ENCODE assay signal across 8 mouse cellular contexts in genomic region chr1:59683926-59684818, GRCm38 (mm10). TPM values are rescaled to one million over a fixed set of nuclear protein-coding genes. Genes with fewer than 3 reads are reported as not detected.
DNase-seq lines count a peak whose midpoint lies in the region; ATAC-seq and TF ChIP-seq lines count a peak whose summit lies in the region.

No protein-coding gene starts in this region.

- DNase-seq in ovary, postnatal 36 days (ENCODE audit: low spot score), result peak; percentile 11
- no peak for DNase-seq in ovary, adult 18-20 months (ENCODE audit: low spot score)
- peak; percentile 41 for DNase-seq in cerebellum, adult 8-10 months
- DNase-seq in gastrocnemius, postnatal 10 days, result peak; percentile 15
- DNase-seq in kidney, adult 8-10 months, result peak; percentile 35 to 40
- DNase-seq in liver, embryonic 13.5 days, result peak; percentile 20
- DNase-seq in retina, postnatal 1 day, result no peak

- peaks cover 4% of the 10 kb centered on the region; the same call in 1 of the 2 replicates for H3K36me3 ChIP-seq in liver, embryonic 13.5 days

- TF ChIP-seq CTCF in olfactory bulb, adult 2 months (IDR thresholded peaks at IDR 0.05; ENCODE audit: insufficient read depth, low read depth, low read length), result no peak

- H3K9me3 ChIP-seq in liver, embryonic 13.5 days (replicated peaks), result no peaks in the 10 kb centered on the region

- peak overlapping the region; percentile 74 for H3K4me2 ChIP-seq in liver, embryonic 13.5 days

- no peak for TF ChIP-seq POLR2A in olfactory bulb, adult 2 months (IDR thresholded peaks at IDR 0.05; ENCODE audit: insufficient read depth, low read depth, low read length)

- peaks cover 32% of the 10 kb centered on the region for H3K4me1 ChIP-seq in liver, embryonic 13.5 days (replicated peaks)
- H3K4me1 ChIP-seq in olfactory bulb, adult 2 months (ENCODE audit: control insufficient read depth, insufficient read depth, low read length), result peaks cover 2% of the 10 kb centered on the region

- peak; percentile 24; the same call in 1 of the 2 replicates for ATAC-seq in liver, embryonic 13.5 days (ENCODE audit: low read depth)

- H3K27me3 ChIP-seq in liver, embryonic 13.5 days, result peaks cover 10% of the 10 kb centered on the region; the same call in 1 of the 2 replicates

- peak overlapping the region; percentile 69 for H3K27ac ChIP-seq in liver, embryonic 13.5 days
- no peak overlapping the region for H3K27ac ChIP-seq in olfactory bulb, adult 2 months (ENCODE audit: insufficient read depth, low read depth, low read length)

- peak overlapping the region; percentile 68; the same call in 1 of the 2 replicates for H3K9ac ChIP-seq in liver, embryonic 13.5 days

- WGBS in liver, embryonic 13.5 days (ENCODE audit: insufficient replicate concordance), result 7% methylated on average over 11 of the region's 11 CpGs
- 10% methylated on average over 11 of the region's 11 CpGs for WGBS in olfactory bulb, adult 2 months

- peak overlapping the region; percentile 81 for H3K4me3 ChIP-seq in liver, embryonic 13.5 days (replicated peaks)
- H3K4me3 ChIP-seq in olfactory bulb, adult 2 months (ENCODE audit: insufficient read depth, low read depth, low read length), result peak overlapping the region; percentile 43

RNA-seq across cellular contexts. Expression of gene Nop58, which starts 0.6 kb away (rescaled TPM):
- total RNA-seq in gastrocnemius, postnatal 10 days (2021), result 10 to 100 TPM; 47.8 to 59.8 TPM
- polyA plus RNA-seq in liver, embryonic 13.5 days (2015; fragmentation: Nextera tagmentation; extraction: Ambion mirVana), result 226 and 278 TPM in 2 replicates
- not detected in 2 replicates for polyA plus RNA-seq in olfactory bulb, adult 2 months (2012; ENCODE audit: insufficient read depth, insufficient read length, low replicate concordance, missing spikeins)

RNA-seq across cellular contexts. Expression of gene Sumo1, which starts 13.5 kb away (rescaled TPM):
- total RNA-seq in gastrocnemius, postnatal 10 days (2021), result 10 to 100 TPM; 75.1 to 75.6 TPM
- polyA plus RNA-seq in liver, embryonic 13.5 days (2015; fragmentation: Nextera tagmentation; extraction: Ambion mirVana), result 186 and 213 TPM in 2 replicates
- not detected in 2 replicates for polyA plus RNA-seq in olfactory bulb, adult 2 months (2012; ENCODE audit: insufficient read depth, insufficient read length, low replicate concordance, missing spikeins)

Comparison
In these comparisons a context has a peak if more than half of its experiments do, and no peak if none do; other contexts are left out.
1. DNase-seq: peak in ovary, postnatal 36 days (single experiment), cerebellum, adult 8-10 months (single experiment), gastrocnemius, postnatal 10 days (single experiment), kidney, adult 8-10 months (2 of 2) and liver, embryonic 13.5 days (single experiment); none in ovary, adult 18-20 months (single experiment) and retina, postnatal 1 day (single experiment).